Mouse (Mus musculus) lung, adult 2 months (tissue): ENCODE results near the gene Ubash3b. TPM values are rescaled to one million over a fixed set of nuclear protein-coding genes. Genes with fewer than 3 reads are reported as not detected.

Source experiments
- DNase-seq: peaks from one replicate; pipeline ENCODE4 v3.0.0; 2022
- H3K4me1 ChIP-seq: fragments of 200-500 bp; 2 replicates; pipeline ENCODE4 v1.6.1; 2011; ENCODE audit warnings: low read length; ENCODE audit not compliant: control insufficient read depth, insufficient read depth
- H3K4me3 ChIP-seq: fragments of 200-500 bp; replicated peaks from 2 replicates; pipeline ENCODE3; 2011; ENCODE audit warnings: low read depth, mild to moderate bottlenecking, control low read depth, low read length; ENCODE audit errors: extremely low read depth
- CTCF ChIP-seq: fragments of 200-500 bp; IDR thresholded peaks from 2 replicates; pipeline ENCODE4 v1.5.1; 2011; ENCODE audit warnings: mild to moderate bottlenecking, low read length, control low read depth; ENCODE audit not compliant: insufficient read depth
- POLR2A ChIP-seq: fragments of 200-500 bp; IDR thresholded peaks from 2 replicates; pipeline ENCODE4 v1.6.1; 2011; ENCODE audit warnings: low read depth, mild to moderate bottlenecking, control low read depth, low read length, borderline replicate concordance; ENCODE audit errors: extremely low read depth
- WGBS: fragments of 180-500 bp; shearing (Covaris S2); methylation state at CpG from one replicate; pipeline ENCODE4 v1.1.7; 2018; 5-methylcytosine and 5-hydroxymethylcytosine counted together
- polyA plus RNA-seq: library from polyadenylated mRNA; depleted of rRNA; stranded (reverse); fragments of >200 nt; gene quantifications from 2 replicates; pipeline ENCODE4 v1.2.3, GENCODE M21; 2012

Gene Ubash3b
- polyA plus RNA-seq, 1 experiment, result 5.4 TPM

DNA sequence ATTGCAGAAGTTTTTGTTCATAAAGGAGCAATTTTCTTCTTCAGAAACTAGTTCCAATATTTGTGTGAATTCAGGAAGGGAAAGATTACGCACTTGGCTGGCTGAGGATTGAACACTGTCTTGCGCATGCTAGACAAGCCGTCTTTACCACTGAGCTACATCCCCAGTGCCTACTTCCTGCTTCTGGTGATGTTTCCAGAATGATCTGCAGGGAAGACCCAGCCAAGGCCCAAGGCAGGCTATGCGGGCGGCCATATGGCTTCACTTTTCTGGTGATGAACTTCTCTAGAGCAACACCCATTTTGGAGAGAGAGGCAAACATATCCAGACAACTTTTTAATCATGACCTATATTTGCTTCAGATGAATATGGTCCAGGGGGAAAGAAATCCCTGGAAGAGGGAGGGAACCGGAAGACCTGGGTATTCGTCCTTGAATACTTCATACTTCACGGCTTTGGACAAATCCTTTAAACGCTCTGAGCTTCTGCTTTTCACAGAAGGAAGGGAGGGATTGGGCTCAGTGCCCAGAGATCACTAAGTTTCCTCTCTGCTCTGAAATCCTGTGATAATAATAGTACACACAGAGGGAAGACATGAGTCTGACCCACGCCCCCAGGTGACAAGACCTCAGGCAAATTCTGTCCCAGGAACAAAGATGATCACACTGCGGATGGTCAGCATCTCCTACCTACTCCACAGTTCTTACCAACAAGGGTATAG lies 38.9 kb downstream of the Ubash3b start:
- 41% methylated on average over 11 of the region's 11 CpGs for WGBS
- DNase-seq, result no peak
- no peak for TF ChIP-seq POLR2A
- no peak for TF ChIP-seq CTCF
- Histone ChIP-seq H3K4me3 (no peak overlapping the region), H3K4me1 (peaks cover 4% of the 10 kb centered on the region; the same call in 1 of the 2 replicates)

DNA sequence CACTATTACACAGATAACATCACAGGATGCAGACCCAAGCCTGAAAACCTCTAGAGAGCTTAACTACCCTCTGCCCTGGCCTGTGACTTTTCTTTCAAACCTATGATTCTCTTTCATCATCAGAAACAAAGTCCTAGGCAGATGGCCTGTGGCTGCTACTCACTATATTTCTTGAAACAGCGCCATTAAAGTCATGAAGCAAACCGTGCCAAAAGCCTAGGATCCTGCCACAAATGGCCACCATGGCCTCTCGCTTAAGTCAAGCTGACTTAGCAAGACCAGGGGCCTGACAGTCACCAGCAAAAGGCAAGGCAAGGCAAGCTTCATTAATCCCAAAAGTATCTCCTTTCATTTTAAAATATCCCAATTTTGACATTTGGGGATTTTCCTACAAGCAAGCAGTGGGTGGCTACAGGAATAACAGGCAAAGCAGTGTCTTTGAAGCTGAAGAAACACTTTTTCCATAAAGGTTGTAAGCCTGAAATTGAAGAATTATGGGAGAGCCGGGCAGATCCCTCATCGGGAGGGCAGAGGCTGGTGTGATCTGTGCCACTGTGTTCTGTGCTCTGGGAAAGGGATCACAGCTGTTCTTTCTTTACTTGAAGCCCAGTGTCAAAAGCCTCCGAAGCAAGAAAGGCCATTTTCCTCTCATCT lies 39.7 kb downstream of the Ubash3b start:
- no peak overlapping the region for H3K4me3 ChIP-seq
- H3K4me1 ChIP-seq, result peaks cover 4% of the 10 kb centered on the region; the same call in 1 of the 2 replicates
- WGBS, result 74% methylated on average over 6 of the region's 6 CpGs
- no peak for TF ChIP-seq POLR2A
- no peak for TF ChIP-seq CTCF
- no peak for DNase-seq

DNA sequence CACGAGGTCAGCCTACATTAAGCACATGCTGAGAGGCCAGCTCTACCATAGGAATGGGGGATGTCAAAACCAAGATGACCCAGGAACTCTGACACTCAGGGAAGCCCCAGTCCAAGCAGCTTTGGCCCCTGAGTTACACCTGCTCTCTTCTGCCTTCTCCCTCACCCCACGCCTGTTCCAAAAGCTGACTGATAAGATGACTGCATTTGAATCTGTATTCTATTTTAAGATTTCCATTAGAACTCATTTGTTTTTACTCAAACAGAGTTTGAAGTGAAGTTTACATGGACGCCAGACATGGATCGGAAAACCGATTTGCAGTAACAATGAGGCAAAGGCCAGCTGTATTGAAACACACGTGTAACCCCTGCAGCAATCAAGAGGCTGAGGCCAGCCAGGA lies 41.5 kb downstream of the Ubash3b start:
- 81% methylated on average over 6 of the region's 6 CpGs for WGBS
- DNase-seq, result no peak
- no peak for TF ChIP-seq POLR2A
- TF ChIP-seq CTCF, result no peak
- Histone ChIP-seq H3K4me3 (no peak overlapping the region), H3K4me1 (peaks cover 4% of the 10 kb centered on the region; the same call in 1 of the 2 replicates)

DNA sequence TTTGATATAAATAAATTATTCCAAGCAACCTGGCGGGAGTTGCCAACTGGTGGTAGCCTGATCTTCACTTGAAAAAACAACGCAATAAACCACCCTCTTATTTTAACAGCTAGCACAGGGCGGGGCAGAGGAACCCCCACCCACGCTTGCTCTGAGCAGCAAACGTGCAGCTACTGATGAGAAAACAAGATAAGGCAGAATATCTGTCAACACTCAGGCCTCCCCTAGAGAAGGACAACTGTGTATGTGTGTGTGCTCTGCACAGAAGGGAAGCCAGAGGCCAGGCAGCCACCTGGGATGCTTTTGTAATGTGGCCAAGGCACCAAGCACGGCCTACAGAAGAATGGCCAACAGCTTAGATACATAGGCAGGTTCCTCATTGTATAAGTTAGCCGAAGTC lies 43.4 kb downstream of the Ubash3b start:
- no peak for DNase-seq
- 37% methylated on average over 7 of the region's 7 CpGs for WGBS
- H3K4me3 ChIP-seq, result no peak overlapping the region
- TF ChIP-seq CTCF (no peak), POLR2A (no peak)
- peaks cover 4% of the 10 kb centered on the region; the same call in 1 of the 2 replicates for H3K4me1 ChIP-seq

DNA sequence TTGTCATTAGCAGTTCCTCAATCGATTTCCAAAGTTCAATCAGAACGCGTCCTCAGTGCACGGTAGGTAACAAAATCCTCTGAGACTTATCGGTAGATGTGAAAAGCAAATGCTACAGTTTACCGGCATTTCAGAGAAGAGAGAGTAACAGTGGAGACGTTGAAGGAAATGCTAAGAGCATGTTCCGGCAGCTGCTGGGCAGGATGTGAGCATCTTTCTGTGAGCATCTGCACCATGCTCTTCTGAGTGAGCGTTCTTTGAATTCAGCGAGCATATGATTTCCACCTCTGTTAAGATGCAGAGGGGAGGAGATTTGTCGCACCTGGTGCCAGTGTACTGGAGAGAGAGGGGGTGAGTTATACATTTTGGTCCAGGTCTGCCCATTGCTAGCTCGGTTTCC lies 45.4 kb downstream of the Ubash3b start:
- no peak for TF ChIP-seq CTCF
- TF ChIP-seq POLR2A, result no peak
- Histone ChIP-seq H3K4me3 (no peak overlapping the region), H3K4me1 (no peaks in the 10 kb centered on the region; the same call in 1 of the 2 replicates)
- no peak for DNase-seq
- 80% methylated on average over 12 of the region's 12 CpGs for WGBS

DNA sequence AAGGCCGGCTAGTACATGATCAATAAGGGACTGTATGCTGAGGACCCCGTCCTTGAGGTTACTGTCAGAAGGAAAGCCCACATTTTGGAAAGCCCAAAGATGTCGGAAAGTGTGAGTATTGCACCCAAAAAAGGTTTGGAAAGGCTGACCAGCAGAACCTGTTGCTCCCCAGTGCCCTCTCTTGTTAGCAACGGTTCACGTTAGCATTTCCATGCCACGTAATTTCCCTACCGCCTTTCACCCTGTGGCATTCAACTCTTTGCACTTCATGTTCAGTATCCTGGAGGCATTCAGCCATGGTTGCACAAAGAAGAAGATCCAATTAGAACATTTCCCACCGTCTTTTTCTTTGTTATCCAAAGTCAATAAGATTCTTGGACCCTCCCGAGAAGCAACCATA lies 47.1 kb downstream of the Ubash3b start:
- H3K4me1 ChIP-seq, result no peaks in the 10 kb centered on the region; the same call in 1 of the 2 replicates
- H3K4me3 ChIP-seq, result no peak overlapping the region
- WGBS, result 95% methylated on average over 9 of the region's 9 CpGs
- no peak for TF ChIP-seq POLR2A
- no peak for TF ChIP-seq CTCF
- no peak for DNase-seq

DNA sequence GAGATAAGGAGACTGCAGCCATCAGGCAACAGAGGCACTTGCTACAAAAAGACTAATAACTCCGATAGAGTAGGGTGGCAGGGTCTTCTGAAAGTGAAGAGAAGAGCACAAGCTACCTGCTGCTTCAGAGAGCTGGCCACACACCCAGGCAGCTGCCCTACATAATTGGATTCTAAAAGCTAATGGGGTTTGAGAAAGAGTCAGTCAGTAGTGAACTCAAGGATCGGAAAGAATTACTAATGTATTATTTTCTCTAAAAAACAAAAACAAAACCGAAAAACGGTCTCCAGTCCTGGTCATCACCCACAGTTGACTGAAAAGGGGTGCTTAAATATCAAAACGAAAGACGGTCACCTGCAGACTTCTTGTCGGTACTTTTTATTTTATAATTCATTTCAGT lies 51.7 kb downstream of the Ubash3b start:
- no peak for DNase-seq
- WGBS, result 82% methylated on average over 7 of the region's 7 CpGs
- Histone ChIP-seq H3K4me1 (no peaks in the 10 kb centered on the region; the same call in 1 of the 2 replicates), H3K4me3 (no peak overlapping the region)
- no peak for TF ChIP-seq POLR2A

DNA sequence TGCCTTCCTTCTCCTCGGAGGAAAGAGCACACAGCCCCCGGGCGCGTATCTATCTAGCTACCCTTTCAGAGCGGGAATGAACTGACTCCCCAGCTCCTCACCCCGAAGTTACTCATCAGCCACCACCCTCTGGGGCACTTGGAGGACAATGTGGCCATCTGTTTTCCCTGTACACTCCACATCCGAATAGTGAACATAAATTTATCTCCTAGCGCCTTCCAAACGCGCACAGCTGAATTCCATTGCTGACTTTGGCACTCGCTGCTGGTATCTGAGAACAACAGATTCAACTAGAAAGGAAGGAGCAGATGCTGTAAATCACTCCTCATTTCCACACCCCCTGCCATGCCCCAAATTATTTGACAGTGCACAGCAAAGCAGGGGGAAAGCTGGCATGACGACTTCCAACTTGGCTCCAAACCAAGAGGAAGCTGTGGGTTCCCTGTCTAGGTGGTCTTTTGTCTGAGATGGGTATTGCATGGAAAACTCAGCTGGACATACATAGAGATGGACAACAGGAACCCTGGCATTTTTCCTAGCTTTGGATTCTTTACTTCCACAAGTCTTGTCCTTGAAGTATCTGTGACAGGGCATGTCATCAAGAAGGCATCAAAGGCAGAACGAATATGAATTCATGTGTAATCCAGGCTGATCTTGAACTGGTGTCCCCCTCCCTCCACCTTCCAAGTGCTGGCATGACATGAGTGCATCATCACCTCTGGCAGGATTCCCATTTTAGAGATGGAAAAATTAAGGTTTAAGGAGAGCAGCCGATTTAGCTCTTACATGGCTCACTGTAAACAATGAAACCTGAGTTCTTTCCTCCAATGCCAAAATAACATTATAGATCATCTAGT lies 52.9 kb downstream of the Ubash3b start:
- no peak overlapping the region for H3K4me3 ChIP-seq
- H3K4me1 ChIP-seq, result no peaks in the 10 kb centered on the region; the same call in 1 of the 2 replicates
- no peak for DNase-seq
- 27% methylated on average over 14 of the region's 14 CpGs for WGBS
- TF ChIP-seq CTCF (no peak), POLR2A (no peak)

DNA sequence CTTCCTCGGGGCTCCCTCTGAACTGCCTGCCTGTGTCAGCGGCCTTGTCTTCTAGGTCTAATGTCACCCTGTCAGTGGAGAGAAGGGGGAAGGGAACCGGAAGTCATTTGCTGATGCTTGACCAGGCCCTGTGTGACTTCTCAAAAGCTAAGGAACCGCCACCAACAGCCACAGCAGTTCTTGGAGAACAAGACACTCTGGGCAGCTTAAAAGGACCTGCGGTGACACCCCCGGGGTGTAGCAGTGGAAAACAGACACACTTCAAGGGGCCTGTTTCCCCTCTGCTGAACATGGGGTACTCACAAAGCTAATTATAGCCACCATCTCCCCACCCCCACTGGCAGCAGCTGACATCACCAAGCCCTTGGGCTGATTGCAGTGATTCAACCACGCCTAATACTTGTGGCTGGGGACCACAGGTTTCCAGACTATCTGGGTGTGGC lies 56.3 kb downstream of the Ubash3b start:
- DNase-seq, result no peak
- no peaks in the 10 kb centered on the region; the same call in 1 of the 2 replicates for H3K4me1 ChIP-seq
- TF ChIP-seq POLR2A, result no peak
- no peak for TF ChIP-seq CTCF
- WGBS, result 53% methylated on average over 7 of the region's 7 CpGs
- no peak overlapping the region for H3K4me3 ChIP-seq
